Mouse (Mus musculus) bone marrow macrophage, adult 2 months (primary cell): ENCODE results near the gene Bhlhe41.

Experiments used
- CTCF ChIP-seq: IDR thresholded peaks from 2 replicates; pipeline ENCODE4 v1.5.1; 2012; ENCODE audit warnings: low read depth, mild to moderate bottlenecking, low read length, moderate library complexity
- POLR2A ChIP-seq: IDR thresholded peaks from 2 replicates; pipeline ENCODE4 v1.6.1; 2012; ENCODE audit warnings: mild to moderate bottlenecking, low read depth, low read length, borderline replicate concordance

DNA sequence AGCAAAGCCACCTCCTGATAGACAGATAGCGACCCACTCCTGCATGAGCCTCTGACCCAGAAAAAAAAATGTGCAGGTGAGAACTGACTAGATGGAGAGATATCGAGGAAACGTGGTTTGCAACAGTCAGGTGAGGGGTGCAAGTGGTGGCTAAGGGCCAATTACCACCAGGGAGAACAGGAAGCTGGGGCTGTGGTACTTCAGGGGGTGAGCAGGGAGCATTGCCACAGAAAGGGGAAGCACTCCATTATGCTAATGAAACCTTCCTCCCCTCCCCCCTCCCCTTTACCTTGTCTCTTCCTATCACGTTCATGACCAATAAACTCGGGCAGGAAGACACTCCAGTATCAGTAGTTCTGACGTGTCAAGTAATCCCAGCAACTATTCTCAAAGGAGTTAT lies 30.0 kb downstream of the Bhlhe41 start:
- no peak for TF ChIP-seq CTCF
- TF ChIP-seq POLR2A = no peak
